Mouse (Mus musculus): ENCODE measurements around the gene Castor2.
A peak's percentile ranks its signal among the peaks of the same experiment; 100 is the strongest.

Castor2 gene

DNA sequence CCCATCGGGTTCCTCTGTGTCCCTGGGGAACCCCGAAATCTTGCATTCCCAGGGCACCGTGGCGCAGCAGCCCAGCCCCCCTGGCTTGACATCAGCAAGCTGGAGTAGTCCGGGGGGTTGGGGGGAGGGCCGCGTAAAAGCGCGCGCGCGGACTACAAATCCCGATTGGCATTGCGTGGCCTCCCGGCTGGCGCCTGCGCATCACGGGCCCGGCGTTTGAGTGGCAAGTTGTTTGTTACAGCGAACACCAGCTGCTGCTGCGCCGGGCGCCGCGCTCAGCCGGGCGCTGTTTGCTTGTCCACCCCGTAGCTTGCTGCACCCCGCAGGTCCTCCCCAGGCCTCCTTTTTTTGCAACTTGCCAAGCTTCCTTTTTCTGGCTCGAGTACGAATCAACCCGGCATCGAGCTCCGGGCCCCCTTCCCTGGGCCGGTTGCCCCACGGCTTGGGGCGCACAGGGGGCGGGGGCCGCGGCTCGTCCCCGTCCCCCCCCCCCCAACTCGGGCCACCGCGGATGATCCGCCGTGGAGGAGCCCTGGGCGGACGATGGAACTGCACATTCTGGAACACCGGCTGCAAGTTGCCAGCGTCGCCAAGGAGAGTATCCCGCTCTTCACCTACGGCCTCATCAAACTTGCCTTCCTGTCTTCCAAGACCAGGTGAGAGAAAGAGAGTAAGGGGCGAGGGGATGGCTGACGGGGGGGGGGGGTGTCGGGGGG lies at the start of gene Castor2:
Gene Castor2 (plus strand): TSS at position 216 of the 716 bp plus-strand sequence.
- DNase-seq (ENCODE audit: low read depth), result peak; percentile 87

DNA sequence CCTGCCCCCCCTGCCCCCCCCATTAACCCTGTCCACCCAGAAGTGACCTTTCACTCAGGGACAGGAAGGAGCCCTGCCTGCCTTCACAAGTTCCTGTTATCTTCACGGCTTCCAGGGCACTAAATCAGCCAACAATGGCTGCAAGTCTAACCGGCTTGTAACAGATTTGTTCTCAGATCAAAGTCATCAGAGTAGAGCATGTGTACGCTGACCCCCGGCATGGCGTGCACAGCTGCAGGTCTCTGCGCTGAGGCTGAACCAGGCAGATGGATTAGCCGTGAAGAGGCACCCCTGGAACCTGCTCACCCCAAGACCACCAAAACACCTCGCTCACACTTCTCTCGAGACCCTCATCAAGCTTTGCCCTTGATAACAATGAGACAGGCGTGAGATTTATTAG lies 48.8 kb upstream of the Castor2 start:
- no peak for DNase-seq (ENCODE audit: low read depth)

DNA sequence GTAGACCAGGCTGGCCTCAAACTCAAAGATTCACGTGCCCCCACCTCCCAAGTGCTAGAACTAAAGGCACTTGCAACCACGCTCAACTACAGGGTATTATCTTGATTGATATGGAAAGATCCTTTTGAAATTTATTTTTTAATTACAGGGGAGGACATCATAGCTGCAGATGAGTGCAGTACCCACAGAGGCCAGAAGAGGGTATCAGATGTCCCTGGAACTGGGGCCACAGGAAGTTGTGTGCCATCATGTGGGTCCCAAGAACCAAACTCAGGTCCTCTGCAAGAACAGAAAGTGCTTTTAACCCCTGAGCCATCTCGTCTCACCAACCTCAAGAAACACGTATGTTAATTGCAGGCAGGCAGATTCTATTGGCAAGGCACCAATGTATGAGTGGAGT lies 46.9 kb upstream of the Castor2 start:
- peak; percentile 19 for DNase-seq (ENCODE audit: low read depth)

DNA sequence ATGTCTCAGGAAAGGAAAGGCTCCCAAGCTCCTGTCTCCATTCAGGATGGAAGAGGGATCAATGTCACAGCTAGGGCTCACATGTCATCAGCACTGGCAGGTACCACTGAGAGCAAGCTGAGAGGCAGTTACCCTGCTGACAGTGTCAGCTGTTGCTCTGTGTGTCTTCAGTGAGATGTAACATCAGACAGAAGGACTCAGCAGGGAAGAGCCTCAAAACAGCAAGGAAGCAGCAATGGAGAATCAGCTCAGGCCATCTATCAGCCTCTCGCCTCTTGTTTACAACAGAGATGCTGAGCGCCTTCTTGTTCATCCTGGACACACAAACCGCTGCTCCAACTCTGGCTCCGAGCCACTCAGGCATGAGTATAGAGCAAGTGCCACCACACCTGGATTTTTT lies 45.0 kb upstream of the Castor2 start:
- DNase-seq (ENCODE audit: low read depth), result no peak

DNA sequence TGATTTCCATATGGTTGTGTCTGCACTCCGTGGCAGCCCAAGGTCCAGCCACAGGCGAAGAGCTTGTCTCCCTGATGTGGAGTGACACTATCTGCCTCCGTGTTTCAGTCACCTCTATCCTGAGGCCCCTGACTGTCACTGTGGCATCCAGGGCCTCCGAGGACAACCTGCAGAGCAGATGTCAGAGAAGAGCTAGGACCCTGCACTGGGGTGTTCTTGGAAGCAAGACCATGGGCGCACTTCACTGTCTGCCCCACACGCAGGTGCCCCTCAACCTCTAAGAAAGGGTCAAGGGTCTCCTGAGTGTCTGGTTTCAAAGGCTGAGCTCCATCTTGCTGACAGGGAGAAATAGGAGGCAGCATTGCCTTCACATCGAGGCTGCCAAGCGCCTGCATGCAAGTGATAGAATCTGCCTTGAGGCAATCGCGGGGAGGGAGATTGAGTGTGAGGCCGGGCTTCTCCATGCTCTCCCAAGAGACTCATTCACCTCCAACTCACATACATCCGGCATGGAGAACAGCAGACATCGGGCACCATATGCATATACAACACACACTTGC lies 40.6 kb upstream of the Castor2 start:
- no peak for DNase-seq (ENCODE audit: low read depth)

GRCm38 (mm10) chr5:134063362-134064064 lies 36.0 kb upstream of the Castor2 start:
- DNase-seq (ENCODE audit: low read depth), result peak; percentile 66

GRCm38 (mm10) chr5:134066261-134066660 lies 33.2 kb upstream of the Castor2 start:
- DNase-seq (ENCODE audit: low read depth), result no peak

DNA sequence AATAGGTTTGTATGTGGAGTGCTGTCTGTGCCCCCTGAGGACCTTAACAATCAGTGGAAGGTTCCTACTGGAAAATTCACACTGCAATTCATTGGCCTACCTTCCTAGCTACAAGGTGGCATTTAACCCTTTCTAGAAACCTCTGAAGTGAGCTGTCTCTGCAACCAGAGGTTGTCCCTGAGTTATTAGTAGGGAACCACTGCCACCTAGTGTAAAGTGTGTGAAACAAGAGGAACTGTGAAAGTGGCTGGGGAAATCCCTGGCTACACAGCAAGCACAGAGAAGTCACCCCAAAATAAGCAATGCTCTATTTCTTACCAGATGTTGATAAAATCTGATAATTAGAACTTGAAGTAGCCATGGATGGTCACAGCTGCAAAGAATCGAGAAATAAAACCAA lies 31.6 kb upstream of the Castor2 start:
- peak; percentile 43 for DNase-seq (ENCODE audit: low read depth)

GRCm38 (mm10) chr5:134073512-134074041 lies 25.9 kb upstream of the Castor2 start:
- DNase-seq (ENCODE audit: low read depth), result no peak

GRCm38 (mm10) chr5:134074368-134074767 lies 25.1 kb upstream of the Castor2 start:
- no peak for DNase-seq (ENCODE audit: low read depth)

GRCm38 (mm10) chr5:134076175-134076574 lies 23.3 kb upstream of the Castor2 start:
- DNase-seq (ENCODE audit: low read depth), result no peak

GRCm38 (mm10) chr5:134080685-134081548 lies 18.6 kb upstream of the Castor2 start:
- no peak for DNase-seq (ENCODE audit: low read depth)

DNA sequence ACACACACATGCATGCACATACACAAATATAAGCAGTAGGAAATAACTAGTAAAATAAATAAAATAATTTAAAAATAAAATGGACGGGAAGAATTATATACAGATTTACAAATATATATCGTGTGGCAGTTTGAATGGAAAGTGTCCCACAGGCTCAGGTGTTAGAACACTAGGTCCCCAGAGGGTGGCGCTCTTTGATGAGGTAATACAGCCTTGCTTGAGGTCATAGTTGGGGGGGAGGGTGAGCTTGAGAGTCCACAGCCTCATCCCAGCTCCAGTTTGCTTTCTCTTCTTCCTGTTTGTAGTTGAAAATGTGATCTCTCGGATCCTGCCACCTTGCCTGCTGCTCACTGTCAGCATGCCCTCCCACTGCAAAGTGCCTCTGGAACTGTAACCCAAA lies 14.3 kb upstream of the Castor2 start:
- peak; percentile 13 for DNase-seq (ENCODE audit: low read depth)

GRCm38 (mm10) chr5:134085887-134086639 lies 13.4 kb upstream of the Castor2 start:
- no peak for DNase-seq (ENCODE audit: low read depth)

GRCm38 (mm10) chr5:134087211-134087610 lies 12.3 kb upstream of the Castor2 start:
- no peak for DNase-seq (ENCODE audit: low read depth)

- no peak for DNase-seq (ENCODE audit: low read depth)
Measured at GRCm38 (mm10) chr5:134095766-134096165, 3.7 kb upstream of the Castor2 start.

DNA sequence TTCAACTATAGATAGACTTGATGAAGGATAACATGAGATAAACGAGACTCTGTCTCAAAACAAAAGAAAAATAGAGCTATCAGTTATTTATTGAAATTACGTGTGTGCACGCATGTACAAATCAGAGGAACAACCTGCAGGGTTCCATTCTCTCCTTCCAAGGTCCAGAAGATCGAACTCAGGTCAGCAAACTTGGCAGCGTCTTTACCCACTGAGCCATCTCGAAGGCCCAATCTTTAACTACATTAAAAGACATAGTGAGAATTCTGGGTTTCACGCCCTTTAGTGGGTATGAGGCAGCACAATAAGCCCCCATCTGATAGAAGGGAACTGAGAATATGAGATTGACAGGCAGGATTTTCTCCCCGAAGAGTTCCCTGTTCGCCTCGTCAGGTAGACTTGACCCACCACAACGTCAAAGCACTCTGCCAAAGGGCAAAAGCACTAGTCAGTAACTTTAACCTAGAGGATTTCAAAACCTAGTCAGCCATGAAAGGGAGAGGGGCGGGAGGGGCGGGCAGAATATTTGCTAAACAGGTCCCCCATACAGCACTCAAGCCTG lies 1.1 kb upstream of the Castor2 start:
- peak; percentile 4 for DNase-seq (ENCODE audit: low read depth)

GRCm38 (mm10) chr5:134098976-134099375 lies 535 bp upstream of the Castor2 start:
- no peak for DNase-seq (ENCODE audit: low read depth)

DNA sequence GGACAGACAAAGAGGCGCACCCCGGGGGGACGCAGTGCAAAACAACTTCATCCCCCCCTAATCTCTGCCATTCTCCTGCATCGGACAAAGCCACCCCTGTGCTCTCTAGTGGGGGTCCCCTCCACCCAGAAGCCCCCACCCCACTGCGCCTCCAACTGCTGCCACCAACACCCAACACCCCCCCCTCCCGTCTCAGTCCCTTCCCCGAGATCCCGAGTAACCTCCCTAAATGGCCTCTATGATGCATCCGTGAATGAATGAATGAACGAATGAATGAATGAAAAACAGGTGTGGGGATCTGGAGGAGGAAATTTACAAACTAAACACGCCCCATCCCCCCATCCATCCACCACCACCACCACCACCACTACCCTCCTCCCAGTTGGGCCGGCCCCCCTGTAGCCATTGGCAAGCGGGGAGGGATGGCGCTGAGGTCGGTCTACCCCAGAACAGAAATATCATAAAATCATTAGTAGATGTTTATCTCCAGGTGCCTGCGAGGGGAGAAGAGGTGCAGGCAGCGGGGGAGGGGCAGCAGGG lies 791 bp downstream of the Castor2 start:
- DNase-seq (ENCODE audit: low read depth), result peak; percentile 29

- no peak for DNase-seq (ENCODE audit: low read depth)
Measured at GRCm38 (mm10) chr5:134101322-134101721, 1.8 kb downstream of the Castor2 start.

DNA sequence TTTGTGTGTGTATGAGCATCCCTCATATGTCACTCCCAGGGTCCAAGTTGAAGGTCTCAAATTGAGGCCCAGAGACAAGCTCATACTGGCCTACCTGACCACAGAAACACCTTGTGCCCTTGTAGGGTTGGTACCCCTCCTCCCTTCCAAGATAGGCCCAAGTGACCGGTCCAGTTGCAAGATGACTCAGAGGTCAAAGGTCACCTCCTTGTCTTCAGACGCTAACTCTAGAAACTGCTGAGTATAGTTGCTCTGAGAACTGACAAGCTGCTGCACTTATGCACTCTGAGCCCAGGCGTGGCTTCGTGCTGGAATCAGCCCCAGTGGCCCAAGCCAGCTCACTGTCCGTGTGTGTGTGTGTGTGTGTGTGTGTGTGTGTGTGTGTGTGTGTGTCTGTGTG lies 2.4 kb downstream of the Castor2 start:
- peak; percentile 18 for DNase-seq (ENCODE audit: low read depth)
